Mouse (Mus musculus) lung, embryonic 16.5 days (tissue): ENCODE data around the gene Krt24. TPM values are rescaled to one million over a fixed set of nuclear protein-coding genes. Genes with fewer than 3 reads are reported as not detected.

Experiments
- ATAC-seq: fragments of 200-750 bp; cut with Nextera tagmentation; 2 replicates; pipeline ENCODE4 v1.8.0; 2017; ENCODE audit warnings: low read depth, mild to moderate bottlenecking, moderate library complexity
- H3K27ac ChIP-seq: fragments of 300-500 bp; sonication (generic); 2 replicates; pipeline ENCODE4 v1.5.1; 2014; ENCODE audit warnings: mild to moderate bottlenecking, control low read depth, low read length
- H3K27me3 ChIP-seq: fragments of 300-500 bp; sonication (generic); 2 replicates; pipeline ENCODE4 v1.6.1; 2014; ENCODE audit warnings: low read depth, low read length, mixed read lengths; ENCODE audit not compliant: control insufficient read depth, insufficient read depth
- H3K36me3 ChIP-seq: fragments of 300-500 bp; sonication (generic); 2 replicates; pipeline ENCODE4 v1.6.1; 2014; ENCODE audit warnings: low read length; ENCODE audit not compliant: control insufficient read depth, insufficient read depth
- H3K4me1 ChIP-seq: fragments of 300-500 bp; sonication (generic); replicated peaks from 2 replicates; pipeline ENCODE4 v1.6.1; 2014; ENCODE audit warnings: low read length, mixed read lengths; ENCODE audit not compliant: control insufficient read depth, insufficient read depth
- H3K4me2 ChIP-seq: fragments of 300-500 bp; sonication (generic); 2 replicates; pipeline ENCODE4 v1.6.1; 2014; ENCODE audit warnings: low read depth, low read length, control low read depth
- H3K4me3 ChIP-seq: fragments of 300-500 bp; sonication (generic); 2 replicates; pipeline ENCODE4 v1.5.1; 2014; ENCODE audit warnings: mild to moderate bottlenecking, low read length, control low read depth
- H3K9ac ChIP-seq: fragments of 300-500 bp; sonication (generic); 2 replicates; pipeline ENCODE4 v1.6.1; 2014; ENCODE audit warnings: low read length, control low read depth
- H3K9me3 ChIP-seq: fragments of 300-500 bp; sonication (generic); 2 replicates; pipeline ENCODE4 v1.6.1; 2016; ENCODE audit warnings: low read length; ENCODE audit not compliant: control insufficient read depth
- WGBS: fragments of 180-500 bp; shearing (Covaris S2); extraction: QIAGEN DNeasy Blood & Tissue Kit; methylation state at CpG from one replicate; pipeline ENCODE4 v1.1.7; 2014; 5-methylcytosine and 5-hydroxymethylcytosine counted together
- polyA plus RNA-seq: library from polyadenylated mRNA; unstranded; fragments of >200 nt; fragmentation: Nextera tagmentation; extraction: Ambion mirVana; gene quantifications from 2 replicates; pipeline ENCODE4 v1.2.1, GENCODE M21; 2015

The Krt24 gene
- polyA plus RNA-seq, 1 experiment from 2014 or later = not detected

- WGBS = 49% methylated on average over 9 of the region's 9 CpGs
- no peak overlapping the region for H3K4me3 ChIP-seq
- no peak; the same call in 1 of the 2 replicates for ATAC-seq
- H3K4me1 ChIP-seq = no peaks in the 10 kb centered on the region
- H3K9ac ChIP-seq = no peak overlapping the region
- H3K36me3 ChIP-seq = no peaks in the 10 kb centered on the region
- no peak overlapping the region for H3K4me2 ChIP-seq
- no peaks in the 10 kb centered on the region for H3K27me3 ChIP-seq
- no peaks in the 10 kb centered on the region for H3K9me3 ChIP-seq
- no peak overlapping the region for H3K27ac ChIP-seq
Observed at GRCm38 (mm10) chr11:99265796-99266195, 19.3 kb downstream of the Krt24 start.

GRCm38 (mm10) chr11:99265220-99265619, 19.8 kb downstream of the Krt24 start:
- no peak overlapping the region for H3K4me2 ChIP-seq
- H3K27ac ChIP-seq = no peak overlapping the region
- ATAC-seq = no peak
- WGBS = 60% methylated on average over 9 of the region's 9 CpGs
- no peak overlapping the region for H3K4me3 ChIP-seq
- H3K27me3 ChIP-seq = no peaks in the 10 kb centered on the region
- H3K9ac ChIP-seq = no peak overlapping the region
- H3K9me3 ChIP-seq = no peaks in the 10 kb centered on the region
- H3K36me3 ChIP-seq = no peaks in the 10 kb centered on the region
- H3K4me1 ChIP-seq = no peaks in the 10 kb centered on the region

- no peaks in the 10 kb centered on the region for H3K9me3 ChIP-seq
- WGBS = 67% methylated on average over 4 of the region's 4 CpGs
- ATAC-seq = no peak
- no peaks in the 10 kb centered on the region for H3K27me3 ChIP-seq
- H3K9ac ChIP-seq = no peak overlapping the region
- H3K4me1 ChIP-seq = no peaks in the 10 kb centered on the region
- no peaks in the 10 kb centered on the region for H3K36me3 ChIP-seq
- no peak overlapping the region for H3K4me3 ChIP-seq
- no peak overlapping the region for H3K27ac ChIP-seq
- H3K4me2 ChIP-seq = no peak overlapping the region
Observed at GRCm38 (mm10) chr11:99256213-99256612, 28.8 kb downstream of the Krt24 start.

- Histone ChIP-seq H3K4me3 (no peak overlapping the region), H3K4me1 (no peaks in the 10 kb centered on the region), H3K36me3 (no peaks in the 10 kb centered on the region), H3K27me3 (no peaks in the 10 kb centered on the region), H3K9ac (no peak overlapping the region), H3K9me3 (no peaks in the 10 kb centered on the region), H3K27ac (no peak overlapping the region), H3K4me2 (no peak overlapping the region)
- no peak for ATAC-seq
- 83% methylated on average over 8 of the region's 8 CpGs for WGBS
Observed at GRCm38 (mm10) chr11:99255316-99255715, 29.7 kb downstream of the Krt24 start.

GRCm38 (mm10) chr11:99253893-99254292, 31.2 kb downstream of the Krt24 start:
- Histone ChIP-seq H3K27ac (no peak overlapping the region), H3K4me3 (no peak overlapping the region), H3K27me3 (no peaks in the 10 kb centered on the region), H3K9ac (no peak overlapping the region), H3K36me3 (no peaks in the 10 kb centered on the region), H3K9me3 (no peaks in the 10 kb centered on the region), H3K4me1 (no peaks in the 10 kb centered on the region), H3K4me2 (no peak overlapping the region)
- 58% methylated on average over 2 of the region's 2 CpGs for WGBS
- no peak for ATAC-seq

GRCm38 (mm10) chr11:99252671-99253070, 32.4 kb downstream of the Krt24 start:
- Histone ChIP-seq H3K27ac (no peak overlapping the region), H3K36me3 (no peaks in the 10 kb centered on the region), H3K9me3 (no peaks in the 10 kb centered on the region), H3K4me2 (no peak overlapping the region), H3K9ac (no peak overlapping the region), H3K4me3 (no peak overlapping the region), H3K4me1 (no peaks in the 10 kb centered on the region), H3K27me3 (no peaks in the 10 kb centered on the region)
- ATAC-seq = no peak
- 73% methylated on average over 8 of the region's 8 CpGs for WGBS

GRCm38 (mm10) chr11:99250666-99251065, 34.4 kb downstream of the Krt24 start:
- Histone ChIP-seq H3K36me3 (no peaks in the 10 kb centered on the region), H3K4me2 (no peak overlapping the region), H3K27ac (no peak overlapping the region), H3K4me1 (no peaks in the 10 kb centered on the region), H3K27me3 (no peaks in the 10 kb centered on the region), H3K4me3 (no peak overlapping the region), H3K9me3 (no peaks in the 10 kb centered on the region), H3K9ac (no peak overlapping the region)
- no peak for ATAC-seq
- 48% methylated on average over 3 of the region's 3 CpGs for WGBS

- Histone ChIP-seq H3K36me3 (no peaks in the 10 kb centered on the region), H3K4me3 (no peak overlapping the region), H3K9me3 (no peaks in the 10 kb centered on the region), H3K4me1 (no peaks in the 10 kb centered on the region), H3K27me3 (no peaks in the 10 kb centered on the region), H3K27ac (no peak overlapping the region), H3K9ac (no peak overlapping the region), H3K4me2 (no peak overlapping the region)
- ATAC-seq = no peak
- 35% methylated on average over 5 of the region's 5 CpGs for WGBS
Observed at GRCm38 (mm10) chr11:99250241-99250640, 34.8 kb downstream of the Krt24 start.

GRCm38 (mm10) chr11:99249115-99249514, 35.9 kb downstream of the Krt24 start:
- no peak overlapping the region for H3K4me2 ChIP-seq
- WGBS = 59% methylated on average over 4 of the region's 4 CpGs
- H3K4me3 ChIP-seq = no peak overlapping the region
- H3K4me1 ChIP-seq = no peaks in the 10 kb centered on the region; the same call in 1 of the 2 replicates
- no peaks in the 10 kb centered on the region for H3K27me3 ChIP-seq
- no peaks in the 10 kb centered on the region for H3K9me3 ChIP-seq
- H3K27ac ChIP-seq = no peak overlapping the region
- no peak for ATAC-seq
- H3K9ac ChIP-seq = no peak overlapping the region
- no peaks in the 10 kb centered on the region for H3K36me3 ChIP-seq

- Histone ChIP-seq H3K27me3 (no peaks in the 10 kb centered on the region), H3K9me3 (no peaks in the 10 kb centered on the region), H3K36me3 (no peaks in the 10 kb centered on the region), H3K4me1 (peaks cover 3% of the 10 kb centered on the region; the same call in 1 of the 2 replicates), H3K27ac (no peak overlapping the region), H3K4me3 (no peak overlapping the region), H3K4me2 (no peak overlapping the region), H3K9ac (no peak overlapping the region)
- no peak for ATAC-seq
- WGBS = 92% methylated on average over 4 of the region's 4 CpGs
Observed at GRCm38 (mm10) chr11:99247916-99248315, 37.1 kb downstream of the Krt24 start.
